Mouse (Mus musculus) kidney, embryonic 15.5 days (tissue): Measurements from ENCODE around the gene Aox2. TPM values are rescaled to one million over a fixed set of nuclear protein-coding genes. Genes with fewer than 3 reads are reported as not detected.

ENCODE experiments used
- ATAC-seq: fragments of 200-750 bp; cut with Nextera tagmentation; replicated peaks from 2 replicates; pipeline ENCODE4 v1.8.0; 2017; ENCODE audit warnings: moderate TSS enrichment; ENCODE audit not compliant: low FRiP score
- H3K27ac ChIP-seq: fragments of 300-500 bp; sonication (generic); 2 replicates; pipeline ENCODE4 v1.5.1; 2015; ENCODE audit warnings: mild to moderate bottlenecking, inconsistent platforms
- H3K27me3 ChIP-seq: fragments of 300-500 bp; sonication (generic); 2 replicates; pipeline ENCODE4 v1.6.1; 2015; ENCODE audit warnings: inconsistent platforms
- H3K36me3 ChIP-seq: fragments of 300-500 bp; sonication (generic); 2 replicates; pipeline ENCODE4 v1.6.1; 2015; ENCODE audit warnings: inconsistent platforms
- H3K4me1 ChIP-seq: fragments of 300-500 bp; sonication (generic); 2 replicates; pipeline ENCODE4 v1.6.1; 2015; ENCODE audit warnings: inconsistent platforms
- H3K4me2 ChIP-seq: fragments of 300-500 bp; sonication (generic); 2 replicates; pipeline ENCODE4 v1.6.1; 2015; ENCODE audit warnings: moderate library complexity, mild to moderate bottlenecking, inconsistent platforms
- H3K4me3 ChIP-seq: fragments of 300-500 bp; sonication (generic); replicated peaks from 2 replicates; pipeline ENCODE4 v1.5.1; 2015; ENCODE audit warnings: mild to moderate bottlenecking, inconsistent platforms
- H3K9ac ChIP-seq: fragments of 300-500 bp; sonication (generic); 2 replicates; pipeline ENCODE4 v1.6.1; 2015; ENCODE audit warnings: mild to moderate bottlenecking, inconsistent platforms
- H3K9me3 ChIP-seq: fragments of 300-500 bp; sonication (generic); replicated peaks from 2 replicates; pipeline ENCODE4 v1.6.1; 2016; ENCODE audit warnings: inconsistent platforms
- WGBS: fragments of 180-500 bp; shearing (Covaris S2); methylation state at CpG from one replicate; pipeline ENCODE4 v1.1.7; 2015; ENCODE audit warnings: mixed read lengths; 5-methylcytosine and 5-hydroxymethylcytosine counted together
- polyA plus RNA-seq: library from polyadenylated mRNA; unstranded; fragments of >200 nt; fragmentation: Nextera tagmentation; extraction: Ambion mirVana; gene quantifications from 2 replicates; pipeline ENCODE4 v1.2.1, GENCODE M21; 2015

The Aox2 gene
- polyA plus RNA-seq, 1 experiment from 2014 or later, result 0.08 TPM

- Histone ChIP-seq H3K36me3 (no peaks in the 10 kb centered on the region), H3K27me3 (no peaks in the 10 kb centered on the region), H3K9ac (no peak overlapping the region), H3K27ac (no peak overlapping the region), H3K4me2 (no peak overlapping the region), H3K4me3 (no peak overlapping the region), H3K9me3 (no peaks in the 10 kb centered on the region), H3K4me1 (peaks cover 9% of the 10 kb centered on the region)
- 90% methylated on average over 8 of the region's 8 CpGs for WGBS
- no peak for ATAC-seq
Measured at GRCm38 (mm10) chr1:58308594-58308993, 30.5 kb downstream of the Aox2 start.

GRCm38 (mm10) chr1:58309853-58310252 is 31.7 kb downstream of the Aox2 start:
- no peaks in the 10 kb centered on the region for H3K36me3 ChIP-seq
- no peak overlapping the region for H3K27ac ChIP-seq
- no peaks in the 10 kb centered on the region for H3K4me1 ChIP-seq
- WGBS, result 78% methylated on average over 4 of the region's 4 CpGs
- no peak overlapping the region for H3K4me2 ChIP-seq
- H3K27me3 ChIP-seq, result no peaks in the 10 kb centered on the region
- H3K9ac ChIP-seq, result no peak overlapping the region
- H3K4me3 ChIP-seq, result no peak overlapping the region
- no peak for ATAC-seq
- H3K9me3 ChIP-seq, result no peaks in the 10 kb centered on the region

- Histone ChIP-seq H3K4me2 (no peak overlapping the region), H3K4me1 (0 out of 2 replicates have a peak, but pooled peaks cover 5% of the 10 kb centered on the region), H3K27me3 (no peaks in the 10 kb centered on the region), H3K36me3 (no peaks in the 10 kb centered on the region), H3K27ac (no peak overlapping the region), H3K9ac (no peak overlapping the region), H3K4me3 (no peak overlapping the region), H3K9me3 (no peaks in the 10 kb centered on the region)
- WGBS, result 76% methylated on average over 7 of the region's 7 CpGs
- no peak for ATAC-seq
Measured at GRCm38 (mm10) chr1:58311221-58311864, 33.2 kb downstream of the Aox2 start.

- Histone ChIP-seq H3K4me3 (no peak overlapping the region), H3K9ac (no peak overlapping the region), H3K4me2 (no peak overlapping the region), H3K27ac (no peak overlapping the region), H3K36me3 (no peaks in the 10 kb centered on the region), H3K4me1 (0 out of 2 replicates have a peak, but pooled peaks cover 5% of the 10 kb centered on the region), H3K9me3 (no peaks in the 10 kb centered on the region), H3K27me3 (no peaks in the 10 kb centered on the region)
- WGBS, result 91% methylated on average over 8 of the region's 8 CpGs
- no peak for ATAC-seq
Measured at GRCm38 (mm10) chr1:58313173-58313572, 35.0 kb downstream of the Aox2 start.

GRCm38 (mm10) chr1:58315532-58315931 is 37.4 kb downstream of the Aox2 start:
- ATAC-seq, result no peak
- Histone ChIP-seq H3K9me3 (no peaks in the 10 kb centered on the region), H3K4me2 (no peak overlapping the region), H3K9ac (no peak overlapping the region), H3K27me3 (no peaks in the 10 kb centered on the region), H3K4me3 (no peak overlapping the region), H3K27ac (no peak overlapping the region), H3K4me1 (0 out of 2 replicates have a peak, but pooled peaks cover 5% of the 10 kb centered on the region), H3K36me3 (no peaks in the 10 kb centered on the region)
- WGBS, result 59% methylated on average over 6 of the region's 6 CpGs

- WGBS, result 35% methylated on average over 4 of the region's 4 CpGs
Measured at GRCm38 (mm10) chr1:58333222-58333621, 55.1 kb downstream of the Aox2 start.

GRCm38 (mm10) chr1:58339901-58340300 is 61.8 kb downstream of the Aox2 start:
- no peaks in the 10 kb centered on the region for H3K27me3 ChIP-seq
- 82% methylated on average over 1 of the region's 1 CpGs for WGBS
- no peak overlapping the region for H3K27ac ChIP-seq
- H3K4me1 ChIP-seq, result peaks cover 11% of the 10 kb centered on the region
- H3K4me3 ChIP-seq, result no peak overlapping the region
- no peak for ATAC-seq
- H3K4me2 ChIP-seq, result no peak overlapping the region
- no peak overlapping the region for H3K9ac ChIP-seq
- H3K36me3 ChIP-seq, result no peaks in the 10 kb centered on the region
- H3K9me3 ChIP-seq, result no peaks in the 10 kb centered on the region

More at GRCm38 (mm10) chr1:58333222-58333621, 55.1 kb downstream of the Aox2 start:
- no peak overlapping the region for H3K27ac ChIP-seq
- no peak for ATAC-seq
- H3K36me3 ChIP-seq, result no peaks in the 10 kb centered on the region
- no peak overlapping the region for H3K9ac ChIP-seq
- peak overlapping the region; percentile 11; the same call in 1 of the 2 replicates for H3K4me3 ChIP-seq
- peaks cover 4% of the 10 kb centered on the region; the same call in 1 of the 2 replicates for H3K4me1 ChIP-seq
- H3K27me3 ChIP-seq, result no peaks in the 10 kb centered on the region
- H3K4me2 ChIP-seq, result peak overlapping the region; percentile 36
- no peaks in the 10 kb centered on the region for H3K9me3 ChIP-seq

- H3K27ac ChIP-seq, result no peak overlapping the region
- H3K9ac ChIP-seq, result no peak overlapping the region
- H3K9me3 ChIP-seq, result no peaks in the 10 kb centered on the region
- WGBS, result 23% methylated on average over 7 of the region's 7 CpGs
- no peaks in the 10 kb centered on the region for H3K36me3 ChIP-seq
- H3K4me2 ChIP-seq, result no peak overlapping the region
- no peaks in the 10 kb centered on the region for H3K27me3 ChIP-seq
- ATAC-seq, result peak; percentile 74
- peaks cover 13% of the 10 kb centered on the region for H3K4me1 ChIP-seq
- no peak overlapping the region for H3K4me3 ChIP-seq
Measured at GRCm38 (mm10) chr1:58341576-58341975, 63.5 kb downstream of the Aox2 start.

GRCm38 (mm10) chr1:58343861-58344260 is 65.7 kb downstream of the Aox2 start:
- Histone ChIP-seq H3K9ac (no peak overlapping the region), H3K27ac (no peak overlapping the region), H3K4me3 (no peak overlapping the region), H3K4me2 (no peak overlapping the region), H3K4me1 (peaks cover 13% of the 10 kb centered on the region), H3K36me3 (no peaks in the 10 kb centered on the region), H3K27me3 (no peaks in the 10 kb centered on the region), H3K9me3 (no peaks in the 10 kb centered on the region)
- 75% methylated on average over 4 of the region's 4 CpGs for WGBS
- no peak for ATAC-seq

- ATAC-seq, result no peak
- no peaks in the 10 kb centered on the region for H3K9me3 ChIP-seq
- no peak overlapping the region for H3K9ac ChIP-seq
- WGBS, result 73% methylated on average over 5 of the region's 5 CpGs
- H3K4me3 ChIP-seq, result no peak overlapping the region
- no peak overlapping the region for H3K4me2 ChIP-seq
- no peaks in the 10 kb centered on the region for H3K36me3 ChIP-seq
- H3K4me1 ChIP-seq, result peaks cover 13% of the 10 kb centered on the region
- H3K27ac ChIP-seq, result no peak overlapping the region
- no peaks in the 10 kb centered on the region for H3K27me3 ChIP-seq
Measured at GRCm38 (mm10) chr1:58344570-58344969, 66.4 kb downstream of the Aox2 start.

- Histone ChIP-seq H3K4me3 (no peak overlapping the region), H3K27me3 (no peaks in the 10 kb centered on the region), H3K9me3 (no peaks in the 10 kb centered on the region), H3K4me2 (no peak overlapping the region), H3K36me3 (no peaks in the 10 kb centered on the region), H3K27ac (no peak overlapping the region), H3K4me1 (peaks cover 13% of the 10 kb centered on the region), H3K9ac (no peak overlapping the region)
- ATAC-seq, result no peak
- WGBS, result 82% methylated on average over 14 of the region's 14 CpGs
Measured at GRCm38 (mm10) chr1:58346159-58346558, 68.0 kb downstream of the Aox2 start.

GRCm38 (mm10) chr1:58348712-58349111 is 70.6 kb downstream of the Aox2 start:
- peaks cover 5% of the 10 kb centered on the region; the same call in 1 of the 2 replicates for H3K4me1 ChIP-seq
- H3K4me3 ChIP-seq, result no peak overlapping the region
- H3K27me3 ChIP-seq, result no peaks in the 10 kb centered on the region
- H3K36me3 ChIP-seq, result no peaks in the 10 kb centered on the region
- no peak overlapping the region for H3K4me2 ChIP-seq
- H3K9me3 ChIP-seq, result no peaks in the 10 kb centered on the region
- no peak overlapping the region for H3K9ac ChIP-seq
- WGBS, result 79% methylated on average over 6 of the region's 6 CpGs
- no peak for ATAC-seq
- H3K27ac ChIP-seq, result no peak overlapping the region
